ENCODE assay signal across 7 mouse cellular contexts in genomic region chr1:60488635-60489034, GRCm38 (mm10).
"Had no signal": no experiment of that assay in that cellular context is flagged by ENCODE, and none has a peak within 500 bp of the region (broad histone marks: within the 10 kb centered on the region; RNA-seq: fewer than 3 reads in every experiment).

No protein-coding gene starts in this region.

- ATAC-seq: intestine, embryonic 16.5 days had no signal

- DNase-seq: kidney, adult 2 months; kidney, postnatal 14 days; layer of hippocampus, adult 9-11 months; layer of hippocampus, postnatal 36 days; lung, adult 18-20 months; thymus, postnatal 4 days had no signal
